Mouse (Mus musculus) left cerebral cortex, postnatal 25 days (tissue): ENCODE data around the gene Trio. TPM values are rescaled to one million over a fixed set of nuclear protein-coding genes. Genes with fewer than 3 reads are reported as not detected.
A peak's percentile ranks its signal among the peaks of the same experiment; 100 is the strongest.

Source experiments
- DNase-seq, 2 experiments: peaks; one replicate each; pipeline ENCODE4 v3.0.0; 2022; ENCODE audit warnings: low spot score in 2 of 2, mixed read lengths in 1 of 2
- intact Hi-C: fragments of 180-260 bp; cut with DNase I; formaldehyde crosslinking; loops from one replicate; pipeline ENCODE4 v1.15.1; 2025
- total RNA-seq, 2 experiments: library from RNA; stranded (reverse); gene quantifications; 2 replicates each; pipeline ENCODE4 v1.2.3; 2021

Gene Trio
- total RNA-seq, 2 experiments from 2014 or later = 219 to 226 TPM

- intact Hi-C loops = no loop called here
- no peak for DNase-seq
Measured at GRCm38 (mm10) chr15:28047711-28048110, 22.1 kb upstream of the Trio start.

- intact Hi-C loops = no loop called here
- no peak for DNase-seq
Measured at GRCm38 (mm10) chr15:28041158-28041865, 15.7 kb upstream of the Trio start.

- intact Hi-C loops = no loop called here
- no peak for DNase-seq
Measured at GRCm38 (mm10) chr15:28037651-28038050, 12.0 kb upstream of the Trio start.

GRCm38 (mm10) chr15:28035601-28036000, 10.0 kb upstream of the Trio start:
- intact Hi-C loops = no loop called here
- no peak for DNase-seq

- DNase-seq = no peak
- intact Hi-C loops = no loop called here
Measured at GRCm38 (mm10) chr15:28034636-28035035, 9.0 kb upstream of the Trio start.

- intact Hi-C loops = loop anchor here (5.0 kb wide), 1 partner anchor 128 kb away; no protein-coding TSS in a partner anchor
- DNase-seq = no peak
Measured at GRCm38 (mm10) chr15:28029371-28029770, 3.7 kb upstream of the Trio start.

- DNase-seq = no peak
- intact Hi-C loops = loop anchor here (5.0 kb wide), 1 partner anchor 129 kb away; no protein-coding TSS in a partner anchor
Measured at GRCm38 (mm10) chr15:28028542-28028941, 2.9 kb upstream of the Trio start.

- intact Hi-C loops = loop anchor here (2.0 to 5.0 kb wide), 3 partner anchors 85 to 157 kb away; no protein-coding TSS in a partner anchor
- no peak for DNase-seq
Measured at GRCm38 (mm10) chr15:28026167-28026481, 476 bp upstream of the Trio start.

GRCm38 (mm10) chr15:28024965-28025338, 696 bp downstream of the Trio start:
- DNase-seq = peak in 1 of 2 experiments; percentile 67
- intact Hi-C loops = loop anchor here (2.0 to 5.0 kb wide), 4 partner anchors 68 to 132 kb away; no protein-coding TSS in a partner anchor

GRCm38 (mm10) chr15:28024031-28024964, 1.4 kb downstream of the Trio start:
- peak; percentile 50 to 69 for DNase-seq
- intact Hi-C loops = loop anchor here (2.0 to 5.0 kb wide), 3 partner anchors 67 to 103 kb away; no protein-coding TSS in a partner anchor

GRCm38 (mm10) chr15:28021591-28022209, 3.9 kb downstream of the Trio start:
- intact Hi-C loops = loop anchor here (5.0 kb wide), 2 partner anchors 64 to 84 kb away; no protein-coding TSS in a partner anchor
- DNase-seq = peak in 1 of 2 experiments; percentile 55

- intact Hi-C loops = loop anchor here (5.0 kb wide), 2 partner anchors 62 to 82 kb away; no protein-coding TSS in a partner anchor
Measured at GRCm38 (mm10) chr15:28019393-28020070, 6.1 kb downstream of the Trio start.

GRCm38 (mm10) chr15:28007516-28007915, 18.1 kb downstream of the Trio start:
- DNase-seq = no peak
- intact Hi-C loops = no loop called here

More at GRCm38 (mm10) chr15:28019393-28020070, 6.1 kb downstream of the Trio start:
- DNase-seq = no peak

- intact Hi-C loops = no loop called here
- DNase-seq = no peak
Measured at GRCm38 (mm10) chr15:28004192-28004767, 21.4 kb downstream of the Trio start.

GRCm38 (mm10) chr15:28002515-28002914, 23.1 kb downstream of the Trio start:
- intact Hi-C loops = no loop called here

GRCm38 (mm10) chr15:28001299-28001698, 24.3 kb downstream of the Trio start:
- no peak for DNase-seq
- intact Hi-C loops = no loop called here

More at GRCm38 (mm10) chr15:28002515-28002914, 23.1 kb downstream of the Trio start:
- no peak for DNase-seq

GRCm38 (mm10) chr15:27998621-27999359, 26.9 kb downstream of the Trio start:
- intact Hi-C loops = no loop called here
- DNase-seq = no peak

GRCm38 (mm10) chr15:27997917-27998316, 27.7 kb downstream of the Trio start:
- intact Hi-C loops = no loop called here

More at GRCm38 (mm10) chr15:27997917-27998316, 27.7 kb downstream of the Trio start:
- no peak for DNase-seq
